Mouse (Mus musculus): ENCODE results near the gene Ccdc74a.

GRCm38 (mm10) chr16:17643437-17643990 lies 2.8 kb upstream of the Ccdc74a start:
- TF ChIP-seq POLR2A (IDR thresholded peaks at IDR 0.05; ENCODE audit: insufficient read depth, low read length) (no peak), CTCF (IDR thresholded peaks at IDR 0.05; ENCODE audit: low read depth, low read length) (no peak)
